Mouse (Mus musculus): ENCODE data around the gene Wfs1.
"Not testable (repeated sequence)": the region's sequence is repeated elsewhere in the genome, so short reads cannot be mapped to it uniquely, and the experiment has no call there.

The Wfs1 gene

DNA sequence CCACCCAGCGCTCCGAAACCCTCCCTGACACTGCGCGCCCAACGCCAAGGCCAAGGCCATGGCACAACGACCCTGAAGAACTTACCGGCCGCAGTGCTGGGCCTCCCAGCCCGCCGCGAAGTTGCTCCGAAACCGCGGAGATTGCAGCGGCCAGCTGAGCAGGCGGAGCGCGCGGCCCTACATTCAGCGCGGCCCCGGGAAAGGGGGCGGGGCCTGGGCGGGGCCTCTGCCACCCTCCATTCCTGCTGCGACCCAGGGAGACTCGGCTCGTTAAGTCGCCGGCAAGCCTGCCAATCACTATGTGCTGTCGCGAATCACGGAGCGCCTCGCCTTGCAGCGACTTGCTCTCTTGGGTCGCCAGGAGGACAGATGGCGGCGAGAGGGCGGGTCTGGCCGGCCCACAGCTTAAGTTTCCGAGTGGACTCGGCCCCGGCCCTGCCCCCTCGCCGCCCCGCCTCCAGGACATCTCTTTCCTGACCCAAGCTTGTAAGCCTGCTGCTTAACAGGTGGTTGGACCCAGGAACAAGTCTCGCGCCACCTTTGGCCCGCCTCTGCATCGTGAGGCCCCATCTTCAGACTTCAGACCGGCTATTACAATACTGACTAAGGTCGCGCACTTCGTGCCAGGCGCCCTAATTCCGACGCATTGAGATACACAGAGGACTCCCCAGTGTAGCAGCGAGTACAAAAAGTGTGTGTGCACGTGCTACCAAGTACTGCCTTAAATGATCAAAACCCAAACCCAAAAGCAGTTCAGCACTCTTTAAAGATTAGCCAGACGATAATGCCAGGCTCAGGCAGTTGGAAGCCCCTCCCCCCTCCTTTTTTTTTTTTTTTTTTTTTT, at the start of gene Wfs1:
TSS of gene Wfs1 (minus strand) at position 425 of the 844 bp plus-strand sequence.
- DNase-seq (ENCODE audit: low spot score): peak; percentile 92

- DNase-seq (ENCODE audit: low spot score): no peak
These were observed 47.9 kb upstream of the Wfs1 start for GRCm38 (mm10) chr5:37036884-37037283.

- no peak for DNase-seq (ENCODE audit: low spot score)
These were observed 46.9 kb upstream of the Wfs1 start for GRCm38 (mm10) chr5:37035896-37036295.

- no peak for DNase-seq (ENCODE audit: low spot score)
These were observed 46.2 kb upstream of the Wfs1 start for GRCm38 (mm10) chr5:37035192-37035591.

DNA sequence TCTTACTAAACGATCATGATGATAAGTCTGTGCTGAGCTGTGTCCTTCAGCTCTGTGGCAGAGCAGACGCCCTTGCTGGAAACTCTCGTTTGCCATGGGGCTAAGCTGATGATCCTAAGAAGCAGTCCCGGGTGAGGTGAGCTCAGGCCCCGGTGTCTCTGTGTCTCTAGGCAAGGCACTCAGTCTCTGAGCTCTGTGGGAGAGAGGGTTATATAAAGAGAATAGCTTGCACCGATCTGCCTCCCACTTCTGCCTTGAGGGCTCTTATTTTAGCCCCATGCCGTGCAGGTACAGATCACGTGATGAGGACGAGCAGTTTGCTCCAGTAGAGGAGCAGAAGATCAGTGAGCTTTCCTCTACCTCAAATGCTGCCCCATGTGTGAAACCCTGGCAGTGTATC, 41.7 kb upstream of the Wfs1 start:
- no peak for DNase-seq (ENCODE audit: low spot score)

- no peak for DNase-seq (ENCODE audit: low spot score)
These were observed 40.4 kb upstream of the Wfs1 start for GRCm38 (mm10) chr5:37029326-37029905.

DNA sequence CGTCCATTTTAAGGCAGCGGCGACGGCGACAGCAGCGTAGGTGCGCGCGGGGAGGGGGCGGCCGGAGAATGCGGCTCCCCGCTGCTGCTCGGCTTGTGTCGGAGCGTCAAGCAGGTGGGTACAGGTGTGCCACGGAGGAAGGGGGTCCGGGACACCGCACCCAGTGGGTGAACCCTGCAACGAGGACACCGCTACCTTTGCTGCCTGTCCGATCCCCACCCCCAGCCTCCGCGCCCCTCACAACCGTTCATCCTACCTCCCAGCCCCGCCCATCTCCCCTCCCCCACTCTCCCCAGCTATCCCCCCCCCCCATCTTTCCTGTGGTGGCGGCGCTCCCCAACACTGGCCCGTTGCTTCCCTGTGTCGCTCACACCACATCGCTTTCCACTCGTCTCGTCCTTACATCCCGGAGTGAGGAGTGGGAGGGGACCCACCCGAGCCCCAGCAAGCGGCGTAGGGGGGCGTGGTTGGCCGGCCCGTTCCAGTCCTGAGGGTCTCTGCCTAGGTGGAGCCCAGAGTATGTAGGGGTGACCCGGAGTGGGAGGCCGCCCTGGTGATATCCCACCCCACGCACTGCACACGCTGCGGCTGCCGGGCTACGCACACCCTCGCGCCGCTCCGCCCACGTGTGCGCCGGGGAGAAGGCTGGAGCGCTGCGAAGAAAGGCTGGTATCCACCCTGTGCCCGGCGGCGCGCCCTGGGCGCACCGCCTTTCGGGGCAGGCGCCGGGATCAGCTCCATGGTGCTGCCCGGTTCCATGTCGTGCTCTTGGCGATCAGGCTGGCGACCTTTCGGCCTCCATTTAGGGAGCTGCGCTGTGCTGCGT, 39.7 kb upstream of the Wfs1 start:
- DNase-seq (ENCODE audit: low spot score): no peak

GRCm38 (mm10) chr5:37028104-37028485, 39.1 kb upstream of the Wfs1 start:
- DNase-seq (ENCODE audit: low spot score): peak; percentile 55

- no peak for DNase-seq (ENCODE audit: low spot score)
These were observed 38.7 kb upstream of the Wfs1 start for GRCm38 (mm10) chr5:37027701-37028100.

- no peak for DNase-seq (ENCODE audit: low spot score)
These were observed 28.2 kb upstream of the Wfs1 start for GRCm38 (mm10) chr5:37017222-37017621.

- peak; percentile 54 for DNase-seq (ENCODE audit: low spot score)
These were observed 26.8 kb upstream of the Wfs1 start for GRCm38 (mm10) chr5:37015612-37016310.

GRCm38 (mm10) chr5:37010666-37011317, 21.8 kb upstream of the Wfs1 start:
- no peak for DNase-seq (ENCODE audit: low spot score)

DNA sequence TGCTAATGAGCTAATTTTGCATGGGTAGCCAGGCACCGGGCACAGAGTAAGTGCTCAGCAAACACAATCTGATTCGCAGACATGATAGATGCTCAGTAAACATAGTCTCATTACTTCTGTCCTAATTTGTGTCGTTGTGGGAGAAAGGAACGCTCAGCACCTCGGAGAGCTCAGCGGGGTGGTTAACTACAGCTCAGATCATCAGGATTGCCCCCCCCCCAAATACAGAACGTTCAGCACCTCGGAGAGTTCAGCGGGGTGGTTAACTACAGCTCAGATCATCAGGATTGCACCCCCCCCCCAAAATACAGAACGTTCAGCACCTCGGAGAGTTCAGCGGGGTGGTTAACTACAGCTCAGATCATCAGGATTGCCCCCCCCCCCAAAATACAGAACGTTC, 20.8 kb upstream of the Wfs1 start:
- not testable (repeated sequence) for DNase-seq (ENCODE audit: low spot score)

DNA sequence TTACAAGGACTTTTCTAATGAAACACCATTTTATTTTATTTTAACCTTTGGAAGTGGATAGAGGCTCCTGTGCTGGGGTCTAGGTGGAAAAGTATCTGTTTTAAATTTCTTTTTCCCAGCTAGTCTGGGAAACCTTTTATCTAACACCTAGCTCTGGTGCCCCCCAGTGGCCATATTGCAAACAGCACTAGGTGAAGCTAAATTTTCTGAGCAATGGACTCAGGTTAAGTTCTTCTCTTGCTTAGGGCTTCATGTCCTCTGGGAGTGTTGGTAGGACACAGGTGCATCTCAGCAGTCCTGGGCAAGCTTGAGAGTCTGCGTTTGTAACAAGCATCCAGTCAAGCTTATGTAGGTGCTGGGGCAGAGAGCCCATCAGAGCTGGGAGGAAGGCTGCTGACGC, 13.0 kb upstream of the Wfs1 start:
- peak; percentile 68 for DNase-seq (ENCODE audit: low spot score)

DNA sequence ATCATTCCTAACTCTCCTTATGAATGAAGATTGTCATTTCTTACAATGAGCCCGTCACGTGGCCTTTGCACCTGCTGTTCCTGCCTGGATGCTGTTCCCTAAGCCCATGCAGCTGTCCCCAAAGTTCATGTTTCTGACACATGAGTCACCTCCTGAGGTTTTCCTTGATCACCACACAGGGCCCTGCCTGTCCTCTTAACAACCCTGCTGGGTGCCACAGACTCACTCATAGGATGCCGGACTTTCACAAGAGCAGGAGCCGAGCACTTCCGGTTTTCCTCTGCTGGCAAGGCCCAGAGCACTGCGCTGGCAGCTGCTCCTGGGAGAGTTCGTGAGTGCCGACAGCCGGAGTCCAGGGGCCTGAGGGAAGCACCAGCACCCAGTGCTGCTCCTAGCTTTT, 12.0 kb upstream of the Wfs1 start:
- no peak for DNase-seq (ENCODE audit: low spot score)

DNA sequence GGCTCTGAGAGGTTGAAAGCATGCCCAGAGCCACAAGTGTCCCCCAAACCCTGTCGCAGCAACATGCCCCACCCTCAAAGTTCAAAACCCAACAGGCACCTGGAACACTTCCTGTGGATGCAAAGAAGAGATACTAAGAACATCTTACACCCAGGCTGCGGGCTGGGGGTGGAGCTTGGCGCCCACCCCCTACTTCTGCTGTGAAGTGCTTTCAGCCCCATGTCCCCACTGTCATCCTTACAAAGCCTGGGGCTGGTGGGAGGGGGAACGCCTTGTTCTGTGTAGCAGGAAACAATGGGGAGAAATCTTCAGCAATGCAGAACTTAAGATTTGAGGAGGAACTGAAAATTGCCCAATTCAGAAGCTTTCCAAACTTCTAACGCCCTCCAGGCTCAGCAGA, 9.0 kb upstream of the Wfs1 start:
- DNase-seq (ENCODE audit: low spot score): no peak

- DNase-seq (ENCODE audit: low spot score): no peak
These were observed 7.4 kb upstream of the Wfs1 start for GRCm38 (mm10) chr5:36996410-36996809.

DNA sequence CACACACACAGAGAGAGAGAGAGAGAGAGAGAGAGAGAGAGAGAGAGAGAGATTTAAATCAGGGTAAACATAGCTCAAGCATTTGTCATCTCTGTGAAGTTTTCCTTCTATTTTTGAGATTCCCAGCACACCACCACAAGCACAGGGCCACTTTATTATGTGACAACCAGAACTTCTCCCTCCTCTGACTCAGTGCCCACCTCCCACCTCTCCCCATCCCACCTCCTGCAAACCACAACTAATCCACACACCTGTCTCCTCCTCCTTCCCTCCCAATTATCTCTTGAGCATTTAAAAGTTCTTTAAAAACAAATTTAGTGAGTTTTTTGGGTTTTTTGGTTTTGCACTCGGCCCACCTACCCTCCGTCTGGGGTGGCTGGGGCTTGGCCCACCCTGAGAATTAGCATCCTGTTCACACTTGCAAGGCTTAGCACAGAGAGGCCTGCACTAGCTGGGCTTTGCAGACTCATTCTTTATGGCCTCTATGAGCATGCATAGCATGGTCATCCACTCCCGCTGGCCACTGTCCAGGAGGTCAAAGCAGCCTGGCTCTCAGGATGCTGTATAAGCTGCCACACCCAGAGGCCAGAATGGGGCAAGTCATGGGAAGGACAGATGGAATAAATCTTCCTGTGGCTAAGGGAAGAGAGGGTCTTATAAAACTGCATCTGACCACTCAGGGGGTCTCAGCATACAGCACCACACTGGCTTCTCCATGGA, 1.8 kb upstream of the Wfs1 start:
- DNase-seq (ENCODE audit: low spot score): no peak

DNA sequence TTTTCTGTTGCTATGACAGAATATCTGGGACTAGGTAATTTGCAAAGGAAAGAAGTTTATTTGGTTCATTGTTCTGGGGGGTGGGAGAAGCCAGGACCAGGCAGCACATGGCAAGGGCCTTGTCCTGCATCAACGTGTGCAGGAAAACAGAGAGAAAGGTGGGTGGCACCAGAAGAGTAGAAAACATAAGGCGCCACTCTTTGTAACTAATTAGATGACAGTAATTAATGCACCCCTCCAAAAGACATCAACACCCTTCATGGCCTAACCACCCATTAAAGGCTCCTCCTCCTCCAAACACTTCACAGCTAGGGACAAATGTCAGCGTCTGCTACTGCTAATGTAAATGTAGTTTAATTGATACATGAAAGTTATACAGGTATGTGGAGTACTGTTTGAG, 1.2 kb upstream of the Wfs1 start:
- DNase-seq (ENCODE audit: low spot score): no peak

- no peak for DNase-seq (ENCODE audit: low spot score)
These were observed 596 bp upstream of the Wfs1 start for GRCm38 (mm10) chr5:36989625-36989977.

GRCm38 (mm10) chr5:36988124-36988780, 753 bp downstream of the Wfs1 start:
- DNase-seq (ENCODE audit: low spot score): no peak

All from ovary, postnatal 14 days (tissue).